Mouse (Mus musculus): Measurements from ENCODE around the gene Csdc2.

GRCm38 (mm10) chr15:81940219-81940618, 3.7 kb downstream of the Csdc2 start:
- TF ChIP-seq CTCF (IDR thresholded peaks at IDR 0.05; ENCODE audit: control insufficient read depth, insufficient read depth, low read length), result no peak
- TF ChIP-seq POLR2A (IDR thresholded peaks at IDR 0.05; ENCODE audit: borderline replicate concordance, control insufficient read depth, low read depth, low read length), result no peak
